7 mouse cellular contexts compared by ENCODE assay signal in the genomic region with DNA sequence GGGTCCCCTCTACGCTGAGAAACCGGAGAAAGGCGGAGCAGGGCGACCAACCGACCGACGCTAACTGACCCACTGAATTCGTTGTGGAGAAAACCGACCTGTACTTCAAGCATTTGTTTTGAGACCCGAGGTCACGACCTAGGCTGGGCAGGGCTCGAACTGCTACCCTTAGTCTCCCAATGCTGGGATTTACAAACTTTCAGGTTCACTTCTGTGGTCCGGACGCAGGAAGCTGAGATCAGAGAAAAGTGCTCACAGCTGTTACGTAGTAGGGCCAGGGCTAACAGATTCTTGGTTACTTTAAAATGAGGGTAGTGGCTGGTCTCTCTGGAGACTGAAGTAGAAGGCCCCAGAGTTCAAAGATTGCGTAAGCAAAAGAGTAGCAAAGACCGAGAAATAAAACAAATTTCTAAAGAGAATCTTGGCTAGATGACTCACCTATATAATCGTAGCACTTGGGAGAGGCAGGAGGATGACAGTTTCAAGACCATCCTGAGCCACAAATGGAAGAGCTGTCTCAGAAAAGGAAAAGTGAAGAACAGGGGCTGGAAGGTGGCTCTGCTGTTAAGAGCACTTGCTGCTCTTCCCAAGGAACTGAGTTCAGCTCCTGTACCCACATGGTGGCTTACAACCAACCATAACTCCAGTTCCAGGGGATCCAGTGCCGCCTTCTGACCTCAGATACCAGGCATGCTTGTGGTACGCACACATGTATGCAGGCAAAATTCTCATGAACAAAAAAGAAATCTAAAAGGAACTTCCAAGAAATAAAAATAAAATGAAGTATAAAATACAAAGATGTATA. TPM values are rescaled to one million over a fixed set of nuclear protein-coding genes. Genes with fewer than 3 reads are reported as not detected.
DNase-seq lines count a peak whose midpoint lies in the region; ATAC-seq and TF ChIP-seq lines count a peak whose summit lies in the region.

No protein-coding gene starts in this region.

- peaks cover 18% of the 10 kb centered on the region for H3K36me3 ChIP-seq in embryonic facial prominence, embryonic 13.5 days
- H3K36me3 ChIP-seq in limb, embryonic 12.5 days, result peaks cover 30% of the 10 kb centered on the region

- TF ChIP-seq CTCF in olfactory bulb, adult 2 months (IDR thresholded peaks at IDR 0.05; ENCODE audit: insufficient read depth, low read depth, low read length), result no peak

- H3K9ac ChIP-seq in embryonic facial prominence, embryonic 13.5 days, result peak overlapping the region; percentile 78
- H3K9ac ChIP-seq in limb, embryonic 12.5 days (replicated peaks), result peak overlapping the region; percentile 65

- H3K27ac ChIP-seq in embryonic facial prominence, embryonic 13.5 days, result peak overlapping the region; percentile 87; the same call in 1 of the 2 replicates
- peak overlapping the region; percentile 89 for H3K27ac ChIP-seq in limb, embryonic 12.5 days
- H3K27ac ChIP-seq in olfactory bulb, adult 2 months (ENCODE audit: insufficient read depth, low read depth, low read length), result no peak overlapping the region

- H3K27me3 ChIP-seq in embryonic facial prominence, embryonic 13.5 days, result no peaks in the 10 kb centered on the region
- no peaks in the 10 kb centered on the region for H3K27me3 ChIP-seq in limb, embryonic 12.5 days

- H3K4me2 ChIP-seq in embryonic facial prominence, embryonic 13.5 days, result peak overlapping the region; percentile 96
- H3K4me2 ChIP-seq in limb, embryonic 12.5 days, result peak overlapping the region; percentile 86

- 13% methylated on average over 20 of the region's 20 CpGs for WGBS in embryonic facial prominence, embryonic 13.5 days
- WGBS in limb, embryonic 12.5 days, result 15% methylated on average over 20 of the region's 20 CpGs
- 10% methylated on average over 20 of the region's 20 CpGs for WGBS in olfactory bulb, adult 2 months

- peak overlapping the region; percentile 76 for H3K4me3 ChIP-seq in embryonic facial prominence, embryonic 13.5 days
- peak overlapping the region; percentile 72 for H3K4me3 ChIP-seq in limb, embryonic 12.5 days (replicated peaks)
- H3K4me3 ChIP-seq in olfactory bulb, adult 2 months (ENCODE audit: insufficient read depth, low read depth, low read length), result peak overlapping the region; percentile 67

- ATAC-seq in embryonic facial prominence, embryonic 13.5 days (ENCODE audit: insufficient number of reproducible peaks, insufficient read depth, low FRiP score, low TSS enrichment, low read depth), result no peak
- ATAC-seq in limb, embryonic 12.5 days (ENCODE audit: insufficient number of reproducible peaks, insufficient read depth, low FRiP score, low TSS enrichment, low read depth), result no peak

- peak; percentile 15 for DNase-seq in thymus, postnatal 0 days (ENCODE audit: low spot score)
- no peak for DNase-seq in thymus, postnatal 14 days
- DNase-seq in MN1 (ENCODE audit: low spot score), result no peak
- DNase-seq in cerebellum, postnatal 4 days (ENCODE audit: low spot score in 2 of 2), result no peak

- H3K4me1 ChIP-seq in embryonic facial prominence, embryonic 13.5 days, result peaks cover 12% of the 10 kb centered on the region
- H3K4me1 ChIP-seq in limb, embryonic 12.5 days (replicated peaks), result peaks cover 15% of the 10 kb centered on the region
- peaks cover 4% of the 10 kb centered on the region for H3K4me1 ChIP-seq in olfactory bulb, adult 2 months (ENCODE audit: control insufficient read depth, insufficient read depth, low read length)

- no peaks in the 10 kb centered on the region for H3K9me3 ChIP-seq in embryonic facial prominence, embryonic 13.5 days
- no peaks in the 10 kb centered on the region for H3K9me3 ChIP-seq in limb, embryonic 12.5 days

- TF ChIP-seq POLR2A in olfactory bulb, adult 2 months (IDR thresholded peaks at IDR 0.05; ENCODE audit: insufficient read depth, low read depth, low read length), result no peak

RNA-seq across cellular contexts. Expression of a gene that starts 0.7 kb away (rescaled TPM):
- polyA plus RNA-seq in thymus, postnatal 0 days (2015; fragmentation: Nextera tagmentation; extraction: Ambion mirVana), result 49.3 and 49.7 TPM in 2 replicates
- 49.7 and 56.9 TPM in 2 replicates for polyA plus RNA-seq in embryonic facial prominence, embryonic 13.5 days (2015; fragmentation: Nextera tagmentation; extraction: Ambion mirVana)
- polyA plus RNA-seq in limb, embryonic 12.5 days (2016; fragmentation: Nextera tagmentation; extraction: Ambion mirVana), result 63.9 and 64.0 TPM in 2 replicates
- not detected in 2 replicates for polyA plus RNA-seq in olfactory bulb, adult 2 months (2012; ENCODE audit: insufficient read depth, insufficient read length, low replicate concordance, missing spikeins)

RNA-seq across cellular contexts. Expression of a gene that starts 43.5 kb away (rescaled TPM):
- 32.9 and 33.5 TPM in 2 replicates for polyA plus RNA-seq in thymus, postnatal 0 days (2015; fragmentation: Nextera tagmentation; extraction: Ambion mirVana)
- polyA plus RNA-seq in embryonic facial prominence, embryonic 13.5 days (2015; fragmentation: Nextera tagmentation; extraction: Ambion mirVana), result 37.5 and 40.9 TPM in 2 replicates
- polyA plus RNA-seq in limb, embryonic 12.5 days (2016; fragmentation: Nextera tagmentation; extraction: Ambion mirVana), result 45.6 and 47.1 TPM in 2 replicates
- polyA plus RNA-seq in olfactory bulb, adult 2 months (2012; ENCODE audit: insufficient read depth, insufficient read length, low replicate concordance, missing spikeins), result not detected in 2 replicates

RNA-seq across cellular contexts. Expression of a gene that starts 54.2 kb away (rescaled TPM):
- polyA plus RNA-seq in thymus, postnatal 0 days (2015; fragmentation: Nextera tagmentation; extraction: Ambion mirVana), result 1.5 and 1.6 TPM in 2 replicates
- polyA plus RNA-seq in embryonic facial prominence, embryonic 13.5 days (2015; fragmentation: Nextera tagmentation; extraction: Ambion mirVana), result 3.2 and 4.7 TPM in 2 replicates
- 5.0 and 6.7 TPM in 2 replicates for polyA plus RNA-seq in limb, embryonic 12.5 days (2016; fragmentation: Nextera tagmentation; extraction: Ambion mirVana)
- polyA plus RNA-seq in olfactory bulb, adult 2 months (2012; ENCODE audit: insufficient read depth, insufficient read length, low replicate concordance, missing spikeins), result not detected in 2 replicates

Comparison
In these comparisons a context has a peak if more than half of its experiments do, and no peak if none do; other contexts are left out.
1. RNA of a gene that starts 0.7 kb away (polyA plus RNA-seq): 63.9 to 64.0 TPM in limb, embryonic 12.5 days, 49.7 to 56.9 TPM in embryonic facial prominence, embryonic 13.5 days and 49.3 to 49.7 TPM in thymus, postnatal 0 days; not detected in olfactory bulb, adult 2 months; every median in the first group is over 10 times any median in the second.
2. RNA of a gene that starts 43.5 kb away (polyA plus RNA-seq): 45.6 to 47.1 TPM in limb, embryonic 12.5 days, 37.5 to 40.9 TPM in embryonic facial prominence, embryonic 13.5 days and 32.9 to 33.5 TPM in thymus, postnatal 0 days; not detected in olfactory bulb, adult 2 months; every median in the first group is over 10 times any median in the second.
3. Peak in every context shown above with its lines, with median percentiles within 50 percentile points of each other: H3K4me3 ChIP-seq.